Mouse (Mus musculus) lung, embryonic 14.5 days (tissue): ENCODE results near the gene Tcf25. TPM values are rescaled to one million over a fixed set of nuclear protein-coding genes. Genes with fewer than 3 reads are reported as not detected.

ENCODE experiments used
- ATAC-seq: fragments of 200-750 bp; cut with Nextera tagmentation; 2 replicates; pipeline ENCODE4 v1.8.0; 2017; ENCODE audit warnings: mild to moderate bottlenecking, moderate TSS enrichment, moderate library complexity; ENCODE audit not compliant: insufficient read depth
- DNase-seq: peaks from one replicate; pipeline ENCODE4 v3.0.0-alpha.2; 2015
- H3K27ac ChIP-seq: fragments of 300-500 bp; sonication (generic); 2 replicates; pipeline ENCODE4 v1.5.1; 2014; ENCODE audit warnings: low read depth, mild to moderate bottlenecking, moderate library complexity
- H3K27me3 ChIP-seq: fragments of 300-500 bp; sonication (generic); 2 replicates; pipeline ENCODE4 v1.6.1; 2014; ENCODE audit warnings: low read length, control low read depth; ENCODE audit not compliant: insufficient read depth
- H3K36me3 ChIP-seq: fragments of 300-500 bp; sonication (generic); 2 replicates; pipeline ENCODE4 v1.6.1; 2014; ENCODE audit warnings: control low read depth; ENCODE audit not compliant: insufficient read depth
- H3K4me1 ChIP-seq: fragments of 300-500 bp; sonication (generic); 2 replicates; pipeline ENCODE4 v1.6.1; 2014; ENCODE audit warnings: antibody characterized with exemption, control low read depth; ENCODE audit not compliant: insufficient read depth
- H3K4me2 ChIP-seq: fragments of 300-500 bp; sonication (generic); 2 replicates; pipeline ENCODE4 v1.6.1; 2014; ENCODE audit warnings: mild to moderate bottlenecking
- H3K4me3 ChIP-seq: fragments of 300-500 bp; sonication (generic); 2 replicates; pipeline ENCODE4 v1.5.1; 2014; ENCODE audit warnings: low read depth, low read length
- H3K9ac ChIP-seq: fragments of 300-500 bp; sonication (generic); 2 replicates; pipeline ENCODE4 v1.6.1; 2014
- H3K9me3 ChIP-seq: fragments of 300-500 bp; sonication (generic); 2 replicates; pipeline ENCODE4 v1.6.1; 2016; ENCODE audit warnings: low read depth, low read length, control low read depth
- CTCF ChIP-seq: IDR thresholded peaks from 2 replicates; pipeline ENCODE4 v1.5.1; 2016; ENCODE audit warnings: antibody characterized with exemption, low read depth
- WGBS: fragments of 180-500 bp; shearing (Covaris S2); extraction: QIAGEN DNeasy Blood & Tissue Kit; methylation state at CpG from one replicate; pipeline ENCODE4 v1.1.7; 2014; 5-methylcytosine and 5-hydroxymethylcytosine counted together
- polyA plus RNA-seq: library from polyadenylated mRNA; unstranded; fragments of >200 nt; fragmentation: Nextera tagmentation; extraction: Ambion mirVana; gene quantifications from 2 replicates; pipeline ENCODE4 v1.2.1, GENCODE M21; 2014

Gene Tcf25
- polyA plus RNA-seq, 1 experiment from 2014 or later, result 146 TPM

GRCm38 (mm10) chr8:123398308-123398707, 24.8 kb downstream of the Tcf25 start:
- WGBS, result 93% methylated on average over 13 of the region's 13 CpGs

GRCm38 (mm10) chr8:123401936-123402335, 28.4 kb downstream of the Tcf25 start:
- no peak overlapping the region for H3K9ac ChIP-seq
- H3K9me3 ChIP-seq, result no peaks in the 10 kb centered on the region
- 91% methylated on average over 9 of the region's 9 CpGs for WGBS
- no peak overlapping the region for H3K4me3 ChIP-seq
- ATAC-seq, result no peak
- TF ChIP-seq CTCF, result no peak
- DNase-seq, result no peak
- H3K4me1 ChIP-seq, result no peaks in the 10 kb centered on the region
- H3K27me3 ChIP-seq, result no peaks in the 10 kb centered on the region
- peaks cover 61% of the 10 kb centered on the region for H3K36me3 ChIP-seq
- H3K4me2 ChIP-seq, result no peak overlapping the region
- H3K27ac ChIP-seq, result no peak overlapping the region

More at GRCm38 (mm10) chr8:123398308-123398707, 24.8 kb downstream of the Tcf25 start:
- no peak overlapping the region for H3K4me3 ChIP-seq
- H3K4me2 ChIP-seq, result no peak overlapping the region
- H3K27ac ChIP-seq, result no peak overlapping the region
- no peak overlapping the region for H3K9ac ChIP-seq
- ATAC-seq, result no peak
- no peaks in the 10 kb centered on the region for H3K9me3 ChIP-seq
- no peak for DNase-seq
- H3K4me1 ChIP-seq, result no peaks in the 10 kb centered on the region
- peaks cover 94% of the 10 kb centered on the region for H3K36me3 ChIP-seq
- no peaks in the 10 kb centered on the region for H3K27me3 ChIP-seq
- no peak for TF ChIP-seq CTCF

- Histone ChIP-seq H3K36me3 (peaks cover 52% of the 10 kb centered on the region), H3K27ac (no peak overlapping the region), H3K4me3 (no peak overlapping the region), H3K4me2 (no peak overlapping the region), H3K27me3 (no peaks in the 10 kb centered on the region), H3K9ac (no peak overlapping the region), H3K9me3 (no peaks in the 10 kb centered on the region), H3K4me1 (no peaks in the 10 kb centered on the region)
- no peak for ATAC-seq
- 77% methylated on average over 9 of the region's 9 CpGs for WGBS
- no peak for TF ChIP-seq CTCF
- DNase-seq, result peak; percentile 27
Observed at GRCm38 (mm10) chr8:123402730-123403326, 29.3 kb downstream of the Tcf25 start.

GRCm38 (mm10) chr8:123404521-123404920, 31.0 kb downstream of the Tcf25 start:
- no peak overlapping the region for H3K4me2 ChIP-seq
- TF ChIP-seq CTCF, result no peak
- H3K9ac ChIP-seq, result no peak overlapping the region
- no peak for ATAC-seq
- no peaks in the 10 kb centered on the region for H3K4me1 ChIP-seq
- H3K27ac ChIP-seq, result no peak overlapping the region
- H3K27me3 ChIP-seq, result peaks cover 10% of the 10 kb centered on the region
- no peak for DNase-seq
- H3K9me3 ChIP-seq, result no peaks in the 10 kb centered on the region
- H3K36me3 ChIP-seq, result peaks cover 35% of the 10 kb centered on the region
- no peak overlapping the region for H3K4me3 ChIP-seq
- 49% methylated on average over 8 of the region's 8 CpGs for WGBS

DNA sequence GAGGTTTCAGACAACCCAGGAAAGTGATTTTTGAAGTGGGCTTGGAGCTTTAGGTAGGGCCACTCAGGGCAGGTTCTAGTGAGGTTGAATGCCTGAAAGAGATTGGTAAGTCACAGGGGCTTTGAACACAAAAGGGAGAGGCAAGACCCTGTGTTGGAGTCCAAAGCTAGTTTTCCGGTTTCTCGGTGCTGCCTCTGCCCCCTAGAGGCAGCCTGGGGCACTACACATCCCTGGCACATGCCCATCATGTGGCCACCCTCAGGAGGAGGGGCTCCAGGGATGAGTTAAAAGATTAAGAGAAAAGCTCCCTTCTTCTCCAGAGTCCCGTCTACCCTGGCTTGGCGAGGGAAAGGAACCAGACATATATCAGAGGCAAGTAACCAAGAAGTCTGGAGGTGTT, 33.2 kb downstream of the Tcf25 start, which contains the start of gene Mc1r:
TSS of gene Mc1r (plus strand) at position 322 of the 400 bp plus-strand sequence.
- 5% methylated on average over 4 of the region's 4 CpGs for WGBS
- Histone ChIP-seq H3K4me3 (no peak within 1 kb of the TSS), H3K36me3 (peaks cover 17% of the 10 kb centered on the region), H3K4me1 (no peaks in the 10 kb centered on the region), H3K27ac (no peak within 1 kb of the TSS), H3K9ac (no peak within 1 kb of the TSS), H3K27me3 (peaks cover 33% of the 10 kb centered on the region), H3K4me2 (no peak within 1 kb of the TSS), H3K9me3 (no peaks in the 10 kb centered on the region)
- no peak for ATAC-seq
- peak; percentile 75 for DNase-seq
- TF ChIP-seq CTCF, result peak; percentile 83

DNA sequence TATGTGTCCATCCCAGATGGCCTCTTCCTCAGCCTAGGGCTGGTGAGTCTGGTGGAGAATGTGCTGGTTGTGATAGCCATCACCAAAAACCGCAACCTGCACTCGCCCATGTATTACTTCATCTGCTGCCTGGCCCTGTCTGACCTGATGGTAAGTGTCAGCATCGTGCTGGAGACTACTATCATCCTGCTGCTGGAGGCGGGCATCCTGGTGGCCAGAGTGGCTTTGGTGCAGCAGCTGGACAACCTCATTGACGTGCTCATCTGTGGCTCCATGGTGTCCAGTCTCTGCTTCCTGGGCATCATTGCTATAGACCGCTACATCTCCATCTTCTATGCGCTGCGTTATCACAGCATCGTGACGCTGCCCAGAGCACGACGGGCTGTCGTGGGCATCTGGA, 34.1 kb downstream of the Tcf25 start:
- Histone ChIP-seq H3K36me3 (peaks cover 9% of the 10 kb centered on the region), H3K9ac (no peak overlapping the region), H3K4me2 (no peak overlapping the region), H3K27me3 (peaks cover 41% of the 10 kb centered on the region), H3K4me3 (no peak overlapping the region), H3K9me3 (no peaks in the 10 kb centered on the region), H3K27ac (no peak overlapping the region), H3K4me1 (no peaks in the 10 kb centered on the region)
- TF ChIP-seq CTCF, result no peak
- no peak for ATAC-seq
- WGBS, result 85% methylated on average over 13 of the region's 13 CpGs
- DNase-seq, result no peak

DNA sequence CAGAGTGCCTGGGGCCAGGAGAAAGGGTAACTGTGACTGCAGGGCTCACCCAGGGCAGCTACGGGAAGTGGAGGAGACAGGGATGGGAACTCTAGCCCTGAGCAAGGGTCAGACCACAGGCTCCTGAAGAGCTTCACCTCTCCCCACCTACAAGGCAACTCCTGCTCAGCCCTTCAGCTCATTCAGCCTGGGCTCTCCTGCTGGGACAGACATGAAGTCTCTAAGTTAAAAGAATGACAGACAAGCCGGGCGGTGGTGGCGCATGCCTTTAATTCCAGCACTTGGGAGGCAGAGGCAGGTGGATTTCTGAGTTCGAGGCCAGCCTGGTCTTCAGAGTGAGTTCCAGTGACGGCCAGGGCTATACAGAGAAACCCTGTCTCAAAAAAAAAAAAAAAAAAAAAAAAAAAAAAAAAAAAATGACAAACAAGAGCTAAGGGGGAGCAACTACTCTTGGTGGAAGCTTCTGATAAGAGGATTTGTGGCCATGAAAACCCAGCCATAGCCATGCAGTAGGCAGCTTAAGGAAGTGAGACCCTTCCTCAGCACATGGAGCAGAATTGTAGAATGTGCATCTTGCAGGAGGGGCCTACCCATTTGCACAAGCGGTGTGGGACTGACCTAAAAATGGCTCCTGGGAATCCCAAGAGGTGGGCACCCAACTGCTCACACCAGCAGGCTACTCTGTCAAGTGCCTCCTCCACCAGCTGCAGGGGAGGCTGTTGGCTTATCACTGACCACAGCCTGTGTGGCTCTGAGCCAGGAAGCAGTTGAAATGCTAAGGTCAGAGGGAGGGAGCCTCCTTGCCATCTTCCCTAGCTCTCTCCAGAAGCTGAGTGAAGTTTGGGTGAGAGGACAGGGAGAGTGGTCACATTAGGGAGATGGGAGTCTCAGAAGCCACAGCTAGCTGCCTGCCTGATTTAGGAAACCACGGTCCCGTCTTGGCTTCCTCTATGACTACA, 35.3 kb downstream of the Tcf25 start:
- DNase-seq (no peak), ATAC-seq (no peak)
- H3K27me3 ChIP-seq, result peaks cover 54% of the 10 kb centered on the region
- no peaks in the 10 kb centered on the region for H3K36me3 ChIP-seq
- no peak overlapping the region for H3K4me2 ChIP-seq
- no peak overlapping the region for H3K9ac ChIP-seq
- H3K9me3 ChIP-seq, result no peaks in the 10 kb centered on the region
- no peak overlapping the region for H3K4me3 ChIP-seq
- no peak overlapping the region for H3K27ac ChIP-seq
- H3K4me1 ChIP-seq, result no peaks in the 10 kb centered on the region
- no peak for TF ChIP-seq CTCF
- WGBS, result 69% methylated on average over 9 of the region's 9 CpGs
